Comparison of ENCODE assay signal across 12 mouse cellular contexts in the genomic region with DNA sequence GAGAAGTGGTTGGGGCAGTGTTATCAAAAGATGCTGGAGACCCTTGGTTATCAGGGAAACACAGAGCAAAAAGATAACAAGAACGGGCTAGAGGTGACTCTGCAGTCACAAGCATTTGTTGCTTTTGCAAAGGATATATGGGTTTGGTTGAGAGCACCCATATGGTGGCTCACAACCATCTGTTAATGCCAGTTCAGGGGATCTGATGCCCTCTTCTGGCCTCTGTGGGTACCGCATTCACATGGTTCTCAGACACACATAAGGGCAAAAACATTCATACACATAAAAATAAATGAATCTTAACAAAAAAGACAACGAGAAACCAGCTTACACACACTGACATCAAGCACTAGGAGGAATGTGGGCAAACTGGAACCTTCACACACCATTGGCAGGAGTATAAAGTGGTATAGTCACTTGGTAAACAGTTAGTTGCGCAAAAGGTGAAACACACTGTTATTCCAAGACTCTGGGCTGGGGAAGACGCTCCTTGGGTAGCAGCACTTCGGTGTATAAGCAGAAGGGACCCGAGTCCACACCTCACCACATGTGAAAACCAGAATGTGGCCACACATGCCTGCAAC.
DNase-seq lines count a peak whose midpoint lies in the region; ATAC-seq and TF ChIP-seq lines count a peak whose summit lies in the region.
"Had no signal": no experiment of that assay in that cellular context is flagged by ENCODE, and none has a peak within 500 bp of the region (broad histone marks: within the 10 kb centered on the region; RNA-seq: fewer than 3 reads in every experiment).

No protein-coding gene starts in this region.

- H3K4me1 ChIP-seq in cerebellum, adult 2 months (ENCODE audit: control insufficient read depth, insufficient read depth, low read length) = no peaks in the 10 kb centered on the region
- H3K4me1 ChIP-seq in liver, embryonic 14.5 days (replicated peaks; ENCODE audit: control insufficient read depth in 2 of 2, insufficient read depth in 2 of 2, low read length in 1 of 2) = no peaks in the 10 kb centered on the region

- TF ChIP-seq POLR2A in cerebellum, adult 2 months (IDR thresholded peaks at IDR 0.05; ENCODE audit: borderline replicate concordance, insufficient read depth, low read length) = no peak

- no peak for ATAC-seq in liver, embryonic 14.5 days (ENCODE audit: insufficient read depth)

- DNase-seq in cerebellum, adult 2 months = no peak
- DNase-seq in cerebellum, postnatal 25 days = no peak
- DNase-seq in liver, embryonic 14.5 days (ENCODE audit: low read depth in 3 of 3, low spot score in 3 of 3) = no peak
- DNase-seq in liver (no peak), adipocyte (ENCODE audit: low spot score) (peak; percentile 39)
- peak; percentile 26 for DNase-seq in naive thymus-derived CD4-positive, alpha-beta T cell, adult 2 months (ENCODE audit: low read depth)
- DNase-seq in left cerebral cortex, adult 11 months (ENCODE audit: low spot score) = no peak
- DNase-seq in urinary bladder, postnatal 25 days (ENCODE audit: low spot score) = no peak
- DNase-seq: cerebellum, adult 18-20 months; gastrocnemius, postnatal 10 days; heart, postnatal 10 days had no signal

- no peak overlapping the region for H3K4me3 ChIP-seq in cerebellum, adult 2 months (replicated peaks; ENCODE audit: insufficient read depth, low read depth, low read length)
- no peak overlapping the region for H3K4me3 ChIP-seq in liver, embryonic 14.5 days (ENCODE audit: insufficient read depth in 1 of 2, low read depth in 2 of 2, low read length in 2 of 2)
- H3K4me3 ChIP-seq: erythroblast, embryonic 14.5 days had no signal

- no peak overlapping the region for H3K9ac ChIP-seq in liver, embryonic 14.5 days (replicated peaks)

- peak; percentile 6; the same call in 1 of the 2 replicates for TF ChIP-seq CTCF in cerebellum, adult 2 months (IDR thresholded peaks at IDR 0.05; ENCODE audit: borderline replicate concordance, insufficient read depth, low read depth, low read length)
- peak; percentile 27; the same call in 1 of the 2 replicates for TF ChIP-seq CTCF in liver, embryonic 14.5 days (IDR thresholded peaks at IDR 0.05; ENCODE audit: low read depth)

- no peaks in the 10 kb centered on the region; the same call in 1 of the 2 replicates for H3K27me3 ChIP-seq in cerebellum, adult 2 months (ENCODE audit: control insufficient read depth, insufficient read depth, low read length)
- no peaks in the 10 kb centered on the region for H3K27me3 ChIP-seq in liver, embryonic 14.5 days (ENCODE audit: control insufficient read depth, insufficient read depth, low read length)

- H3K4me2 ChIP-seq in liver, embryonic 14.5 days (ENCODE audit: low read depth) = no peak overlapping the region

- H3K36me3 ChIP-seq in liver, embryonic 14.5 days (replicated peaks; ENCODE audit: control insufficient read depth, insufficient read depth, low read depth) = no peaks in the 10 kb centered on the region

- no peaks in the 10 kb centered on the region for H3K9me3 ChIP-seq in liver, embryonic 14.5 days (ENCODE audit: control insufficient read depth, low read length)

- no peak overlapping the region for H3K27ac ChIP-seq in cerebellum, adult 2 months (ENCODE audit: insufficient read depth, low read length)
- no peak overlapping the region for H3K27ac ChIP-seq in liver, embryonic 14.5 days

- 86% methylated on average over 7 of the region's 7 CpGs for WGBS in cerebellum, adult 2 months
- 51% methylated on average over 7 of the region's 7 CpGs for WGBS in liver, embryonic 14.5 days (ENCODE audit: insufficient replicate concordance)

- no peak for TF ChIP-seq EP300 in liver, embryonic 14.5 days (IDR thresholded peaks at IDR 0.05; ENCODE audit: low read depth)

Comparison
In these comparisons a context has a peak if more than half of its experiments do, and no peak if none do; other contexts are left out.
1. DNase-seq: peak in adipocyte (single experiment) and naive thymus-derived CD4-positive, alpha-beta T cell, adult 2 months (single experiment); none in cerebellum, adult 2 months (0 of 2), cerebellum, postnatal 25 days (0 of 2), liver, embryonic 14.5 days (0 of 3), liver (single experiment), left cerebral cortex, adult 11 months (single experiment) and urinary bladder, postnatal 25 days (single experiment).